10 mouse cellular contexts compared by ENCODE assay signal in genomic region chr1:193129321-193129720, GRCm38 (mm10). TPM values are rescaled to one million over a fixed set of nuclear protein-coding genes. Genes with fewer than 3 reads are reported as not detected.
DNase-seq lines count a peak whose midpoint lies in the region; ATAC-seq lines count a peak whose summit lies in the region.
"Had no signal": no experiment of that assay in that cellular context is flagged by ENCODE, and none has a peak within 500 bp of the region (broad histone marks: within the 10 kb centered on the region; RNA-seq: fewer than 3 reads in every experiment).

No protein-coding gene starts in this region.

- peak overlapping the region; percentile 94 for H3K4me3 ChIP-seq in lung, embryonic 15.5 days
- H3K4me3 ChIP-seq in embryonic facial prominence, embryonic 15.5 days (replicated peaks) = peak overlapping the region; percentile 96
- H3K4me3 ChIP-seq in limb, embryonic 10.5 days = peak overlapping the region; percentile 82
- peak overlapping the region; percentile 77 for H3K4me3 ChIP-seq in neural tube, embryonic 15.5 days (replicated peaks)

- peaks cover 7% of the 10 kb centered on the region for H3K4me1 ChIP-seq in lung, embryonic 15.5 days
- H3K4me1 ChIP-seq in embryonic facial prominence, embryonic 15.5 days = peaks cover 13% of the 10 kb centered on the region
- peaks cover 11% of the 10 kb centered on the region for H3K4me1 ChIP-seq in limb, embryonic 10.5 days
- H3K4me1 ChIP-seq in neural tube, embryonic 15.5 days = peaks cover 14% of the 10 kb centered on the region

- no peak for DNase-seq in lung, postnatal 25 days (ENCODE audit: low spot score)
- DNase-seq in limb, embryonic 10.5 days (ENCODE audit: low spot score) = no peak
- DNase-seq in layer of hippocampus, postnatal 14 days (ENCODE audit: low spot score in 2 of 2) = no peak
- DNase-seq in left cerebral cortex, adult 9 months (ENCODE audit: low spot score in 2 of 2) = no peak
- DNase-seq: adrenal gland, postnatal 25 days; kidney, postnatal 4 days had no signal

- H3K9me3 ChIP-seq in lung, embryonic 15.5 days = no peaks in the 10 kb centered on the region
- H3K9me3 ChIP-seq in embryonic facial prominence, embryonic 15.5 days (replicated peaks) = no peaks in the 10 kb centered on the region
- no peaks in the 10 kb centered on the region for H3K9me3 ChIP-seq in limb, embryonic 10.5 days (replicated peaks)
- H3K9me3 ChIP-seq in neural tube, embryonic 15.5 days (replicated peaks) = no peaks in the 10 kb centered on the region

- no peak for ATAC-seq in lung, embryonic 15.5 days (ENCODE audit: borderline replicate concordance, extremely low read depth, low FRiP score, low TSS enrichment)
- ATAC-seq in embryonic facial prominence, embryonic 15.5 days (ENCODE audit: insufficient number of reproducible peaks, low FRiP score, low TSS enrichment, low read depth) = no peak
- ATAC-seq in neural tube, embryonic 15.5 days (ENCODE audit: low FRiP score) = no peak
- no peak for ATAC-seq in megakaryocyte progenitor cell, adult 5-6 weeks (replicated peaks; ENCODE audit: poor library complexity)

- peak overlapping the region; percentile 57 for H3K4me2 ChIP-seq in lung, embryonic 15.5 days
- H3K4me2 ChIP-seq in embryonic facial prominence, embryonic 15.5 days (replicated peaks) = peak overlapping the region; percentile 69
- peak overlapping the region; percentile 65 for H3K4me2 ChIP-seq in neural tube, embryonic 15.5 days

- 22% methylated on average over 5 of the region's 5 CpGs for WGBS in lung, embryonic 15.5 days
- WGBS in embryonic facial prominence, embryonic 15.5 days = 22% methylated on average over 5 of the region's 5 CpGs
- 29% methylated on average over 5 of the region's 5 CpGs for WGBS in limb, embryonic 10.5 days
- 28% methylated on average over 5 of the region's 5 CpGs for WGBS in neural tube, embryonic 15.5 days

- H3K36me3 ChIP-seq in lung, embryonic 15.5 days = peaks cover 22% of the 10 kb centered on the region
- peaks cover 22% of the 10 kb centered on the region for H3K36me3 ChIP-seq in embryonic facial prominence, embryonic 15.5 days
- H3K36me3 ChIP-seq in limb, embryonic 10.5 days = peaks cover 40% of the 10 kb centered on the region
- peaks cover 17% of the 10 kb centered on the region for H3K36me3 ChIP-seq in neural tube, embryonic 15.5 days

- H3K27ac ChIP-seq in lung, embryonic 15.5 days = no peak overlapping the region
- no peak overlapping the region for H3K27ac ChIP-seq in embryonic facial prominence, embryonic 15.5 days (replicated peaks)
- H3K27ac ChIP-seq in limb, embryonic 10.5 days = peak overlapping the region; percentile 86
- no peak overlapping the region for H3K27ac ChIP-seq in neural tube, embryonic 15.5 days (replicated peaks)

- peak overlapping the region; percentile 73 for H3K9ac ChIP-seq in lung, embryonic 15.5 days
- H3K9ac ChIP-seq in embryonic facial prominence, embryonic 15.5 days = peak overlapping the region; percentile 90
- H3K9ac ChIP-seq in neural tube, embryonic 15.5 days (replicated peaks) = peak overlapping the region; percentile 82

- no peaks in the 10 kb centered on the region for H3K27me3 ChIP-seq in lung, embryonic 15.5 days
- H3K27me3 ChIP-seq in embryonic facial prominence, embryonic 15.5 days = no peaks in the 10 kb centered on the region
- H3K27me3 ChIP-seq in limb, embryonic 10.5 days (ENCODE audit: low read depth, poor library complexity, severe bottlenecking) = no peaks in the 10 kb centered on the region
- H3K27me3 ChIP-seq in neural tube, embryonic 15.5 days (replicated peaks) = no peaks in the 10 kb centered on the region

RNA-seq across cellular contexts. Expression of gene Diexf, which starts 0.8 kb away (rescaled TPM):
- 7.0 and 7.4 TPM in 2 replicates for polyA plus RNA-seq in lung, embryonic 15.5 days (2015; fragmentation: Nextera tagmentation; extraction: Ambion mirVana)
- 8.2 and 8.6 TPM in 2 replicates for polyA plus RNA-seq in embryonic facial prominence, embryonic 15.5 days (2015; fragmentation: Nextera tagmentation; extraction: Ambion mirVana)
- polyA plus RNA-seq in limb, embryonic 10.5 days (2016; fragmentation: Nextera tagmentation; extraction: Ambion mirVana) = 10.1 and 11.5 TPM in 2 replicates
- polyA plus RNA-seq in neural tube, embryonic 15.5 days (2015; fragmentation: Nextera tagmentation; extraction: Ambion mirVana) = 7.8 TPM in 2 replicates
- total RNA-seq in megakaryocyte progenitor cell, adult 5-6 weeks (2015) = 11.3 and 15.1 TPM in 2 replicates
- total RNA-seq in megakaryocyte progenitor cell, adult 5-6 weeks (2017) = 20.7 and 33.6 TPM in 2 replicates
- total RNA-seq in layer of hippocampus, postnatal 14 days (2021) = 10 to 100 TPM; 17.4 to 24.1 TPM

RNA-seq across cellular contexts. Expression of gene Irf6, which starts 23.6 kb away (rescaled TPM):
- polyA plus RNA-seq in lung, embryonic 15.5 days (2015; fragmentation: Nextera tagmentation; extraction: Ambion mirVana) = 14.9 and 15.4 TPM in 2 replicates
- 51.2 and 56.7 TPM in 2 replicates for polyA plus RNA-seq in embryonic facial prominence, embryonic 15.5 days (2015; fragmentation: Nextera tagmentation; extraction: Ambion mirVana)
- 8.0 and 8.9 TPM in 2 replicates for polyA plus RNA-seq in limb, embryonic 10.5 days (2016; fragmentation: Nextera tagmentation; extraction: Ambion mirVana)
- polyA plus RNA-seq in neural tube, embryonic 15.5 days (2015; fragmentation: Nextera tagmentation; extraction: Ambion mirVana) = 0.70 and 6.3 TPM in 2 replicates
- 0.10 and 0.89 TPM in 2 replicates for total RNA-seq in megakaryocyte progenitor cell, adult 5-6 weeks (2015)
- 0.10 and 0.46 TPM in 2 replicates for total RNA-seq in megakaryocyte progenitor cell, adult 5-6 weeks (2017)
- under 1 TPM; 0.45 to 0.65 TPM for total RNA-seq in layer of hippocampus, postnatal 14 days (2021)

RNA-seq across cellular contexts. Expression of gene A130010J15Rik, which starts 38.5 kb away (rescaled TPM):
- polyA plus RNA-seq in lung, embryonic 15.5 days (2015; fragmentation: Nextera tagmentation; extraction: Ambion mirVana) = 13.6 and 14.1 TPM in 2 replicates
- 15.3 and 15.9 TPM in 2 replicates for polyA plus RNA-seq in embryonic facial prominence, embryonic 15.5 days (2015; fragmentation: Nextera tagmentation; extraction: Ambion mirVana)
- 16.7 and 18.4 TPM in 2 replicates for polyA plus RNA-seq in limb, embryonic 10.5 days (2016; fragmentation: Nextera tagmentation; extraction: Ambion mirVana)
- polyA plus RNA-seq in neural tube, embryonic 15.5 days (2015; fragmentation: Nextera tagmentation; extraction: Ambion mirVana) = 9.7 and 11.8 TPM in 2 replicates
- 5.1 and 6.5 TPM in 2 replicates for total RNA-seq in megakaryocyte progenitor cell, adult 5-6 weeks (2015)
- 11.8 and 14.0 TPM in 2 replicates for total RNA-seq in megakaryocyte progenitor cell, adult 5-6 weeks (2017)
- total RNA-seq in layer of hippocampus, postnatal 14 days (2021) = 1 to 10 TPM; 5.1 to 6.7 TPM
